Mouse (Mus musculus) neural tube, embryonic 15.5 days (tissue): ENCODE data around the gene Gm27179. TPM values are rescaled to one million over a fixed set of nuclear protein-coding genes. Genes with fewer than 3 reads are reported as not detected.
"Not testable (repeated sequence)": the region's sequence is repeated elsewhere in the genome, so short reads cannot be mapped to it uniquely, and the experiment has no call there.

Experiments used
- ATAC-seq: fragments of 200-750 bp; cut with Nextera tagmentation; 2 replicates; pipeline ENCODE4 v1.8.0; 2017; ENCODE audit warnings: mild to moderate bottlenecking, moderate TSS enrichment, moderate library complexity; ENCODE audit not compliant: low FRiP score
- H3K27ac ChIP-seq: fragments of 300-500 bp; sonication (generic); replicated peaks from 2 replicates; pipeline ENCODE4 v1.5.1; 2015; ENCODE audit warnings: mild to moderate bottlenecking, inconsistent platforms
- H3K27me3 ChIP-seq: fragments of 300-500 bp; sonication (generic); replicated peaks from 2 replicates; pipeline ENCODE4 v1.6.1; 2015; ENCODE audit warnings: inconsistent platforms
- H3K36me3 ChIP-seq: fragments of 300-500 bp; sonication (generic); 2 replicates; pipeline ENCODE4 v1.6.1; 2015; ENCODE audit warnings: inconsistent platforms
- H3K4me1 ChIP-seq: fragments of 300-500 bp; sonication (generic); 2 replicates; pipeline ENCODE4 v1.6.1; 2015; ENCODE audit warnings: inconsistent platforms
- H3K4me2 ChIP-seq: fragments of 300-500 bp; sonication (generic); 2 replicates; pipeline ENCODE4 v1.6.1; 2015; ENCODE audit warnings: inconsistent platforms, mild to moderate bottlenecking, moderate library complexity
- H3K4me3 ChIP-seq: fragments of 300-500 bp; sonication (generic); replicated peaks from 2 replicates; pipeline ENCODE4 v1.5.1; 2015; ENCODE audit warnings: mild to moderate bottlenecking, inconsistent platforms
- H3K9ac ChIP-seq: fragments of 300-500 bp; sonication (generic); replicated peaks from 2 replicates; pipeline ENCODE4 v1.6.1; 2015; ENCODE audit warnings: mild to moderate bottlenecking, inconsistent platforms
- H3K9me3 ChIP-seq: fragments of 300-500 bp; sonication (generic); replicated peaks from 2 replicates; pipeline ENCODE4 v1.6.1; 2016; ENCODE audit warnings: inconsistent platforms
- WGBS: fragments of 180-500 bp; shearing (Covaris S2); methylation state at CpG from one replicate; pipeline ENCODE4 v1.1.7; 2015; ENCODE audit warnings: mixed read lengths; 5-methylcytosine and 5-hydroxymethylcytosine counted together
- polyA plus RNA-seq: library from polyadenylated mRNA; unstranded; fragments of >200 nt; fragmentation: Nextera tagmentation; extraction: Ambion mirVana; gene quantifications from 2 replicates; pipeline ENCODE4 v1.2.1, GENCODE M21; 2015

The Gm27179 gene
- polyA plus RNA-seq, result not detected in 2 replicates

DNA sequence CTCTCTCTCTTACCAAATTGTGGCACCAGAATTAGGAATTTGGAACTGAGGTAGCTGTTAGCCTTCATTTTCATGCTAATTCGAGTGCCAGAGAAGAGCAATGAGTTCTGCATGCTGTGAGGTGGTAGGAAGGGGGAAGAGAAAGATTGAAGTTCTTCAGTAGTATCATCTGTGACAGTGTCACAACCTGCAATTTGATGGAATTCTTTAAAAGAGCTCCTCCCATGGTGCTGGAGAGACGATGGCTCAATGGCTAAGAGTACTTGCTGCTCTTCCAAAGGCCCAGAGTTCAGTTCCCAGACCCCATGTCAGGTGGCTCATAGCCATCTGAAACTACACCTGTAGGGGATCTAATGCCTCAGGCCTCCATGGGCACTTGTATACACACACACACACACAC lies at the start of gene Gm27179:
TSS of gene Gm27179 (minus strand) at position 101 of the 400 bp plus-strand sequence.
- not testable (repeated sequence) for H3K9ac ChIP-seq, H3K27me3 ChIP-seq, H3K27ac ChIP-seq, H3K4me1 ChIP-seq, H3K4me3 ChIP-seq, H3K9me3 ChIP-seq, H3K4me2 ChIP-seq, H3K36me3 ChIP-seq, ATAC-seq
- WGBS, result no CpG with 5 or more reads among the region's 2 CpGs

DNA sequence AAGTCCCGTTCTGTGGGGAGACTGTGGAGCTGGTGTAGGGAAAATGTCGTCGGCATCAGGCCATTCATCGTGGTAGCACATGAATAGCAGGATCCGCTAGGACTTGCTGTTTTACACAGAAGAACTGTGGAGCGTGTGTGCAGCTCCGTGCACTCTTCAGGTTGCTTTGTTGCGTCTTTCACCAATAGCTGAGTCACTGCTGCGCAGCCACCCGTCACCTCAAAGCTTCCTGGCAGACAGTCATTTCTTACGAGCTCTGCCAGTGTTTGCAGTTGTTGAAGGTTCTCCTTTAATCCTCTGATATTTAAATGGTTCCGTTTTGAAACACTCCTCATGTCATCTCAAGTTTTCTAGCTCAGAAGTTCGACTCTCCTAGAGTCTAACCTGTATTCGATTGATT lies 45.2 kb upstream of the Gm27179 start:
- H3K4me3 ChIP-seq, result not testable (repeated sequence)

DNA sequence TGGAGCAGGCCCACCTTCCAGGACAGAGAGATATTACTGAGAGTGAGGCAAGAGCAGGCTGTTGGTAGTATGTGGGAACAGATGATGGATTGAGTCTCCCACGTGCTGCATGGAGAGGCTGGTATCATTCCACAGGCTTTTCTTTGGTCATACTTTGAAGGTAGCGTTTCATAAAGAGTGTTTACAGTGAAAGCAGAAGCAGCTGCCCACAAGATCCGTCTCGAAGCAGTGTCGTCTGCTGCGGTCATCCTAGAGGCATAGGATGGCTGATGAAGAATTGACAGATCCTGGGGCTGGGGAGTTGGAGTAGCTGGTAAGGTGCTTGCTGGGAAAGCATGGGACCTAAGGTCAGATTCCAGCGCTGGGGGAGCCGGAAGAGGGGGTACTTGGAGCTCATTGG lies 44.5 kb upstream of the Gm27179 start:
- ATAC-seq, H3K4me2 ChIP-seq, H3K27ac ChIP-seq, H3K4me3 ChIP-seq, H3K4me1 ChIP-seq, H3K27me3 ChIP-seq, H3K9me3 ChIP-seq, H3K36me3 ChIP-seq, H3K9ac ChIP-seq: not testable (repeated sequence)
- no CpG with 5 or more reads among the region's 8 CpGs for WGBS

More for the DNA sequence above, 45.2 kb upstream of the Gm27179 start:
- not testable (repeated sequence) for ATAC-seq, H3K27me3 ChIP-seq, H3K4me2 ChIP-seq, H3K4me1 ChIP-seq, H3K9me3 ChIP-seq, H3K27ac ChIP-seq, H3K9ac ChIP-seq, H3K36me3 ChIP-seq
- no CpG with 5 or more reads among the region's 14 CpGs for whole genome bisulfite sequencing

GRCm38 (mm10) chr14:69555110-69555831 lies 42.9 kb upstream of the Gm27179 start, which contains the start of gene Entpd4b:
TSS of gene Entpd4b (plus strand) at chr14:69555424.
- peak; percentile 94 for ATAC-seq
- WGBS, result no CpG with 5 or more reads among the region's 68 CpGs

DNA sequence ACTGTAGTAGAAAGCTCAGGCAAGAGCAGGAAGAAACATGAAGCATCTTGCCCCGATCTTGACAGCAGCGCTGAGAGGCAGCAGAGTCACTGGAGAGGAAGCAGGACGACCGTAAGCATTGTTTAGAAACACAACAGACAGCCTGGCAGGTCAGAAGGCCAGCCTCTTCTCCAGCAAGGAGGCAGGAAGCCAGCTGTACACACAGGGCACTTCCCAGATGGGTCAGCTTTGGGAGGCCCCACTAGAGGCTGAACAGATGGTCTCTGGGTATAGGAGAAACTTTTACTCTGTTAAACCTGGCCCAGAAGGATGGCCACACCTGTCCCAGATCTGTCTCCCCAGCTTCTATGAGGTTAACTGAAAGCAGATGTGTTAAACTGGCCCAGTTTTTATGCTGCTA lies 35.0 kb upstream of the Gm27179 start:
- not testable (repeated sequence) for H3K4me1 ChIP-seq, H3K4me2 ChIP-seq, H3K27me3 ChIP-seq, H3K27ac ChIP-seq, H3K9ac ChIP-seq, ATAC-seq, H3K36me3 ChIP-seq, H3K9me3 ChIP-seq, H3K4me3 ChIP-seq
- WGBS, result no CpG with 5 or more reads among the region's 4 CpGs

More at GRCm38 (mm10) chr14:69555110-69555831, 42.9 kb upstream of the Gm27179 start, which contains the start of gene Entpd4b:
- not testable (repeated sequence) for H3K9me3 ChIP-seq, H3K4me2 ChIP-seq, H3K36me3 ChIP-seq, H3K4me1 ChIP-seq, H3K9ac ChIP-seq, H3K27me3 ChIP-seq, H3K4me3 ChIP-seq, H3K27ac ChIP-seq

GRCm38 (mm10) chr14:69545052-69545451 lies 32.7 kb upstream of the Gm27179 start:
- H3K36me3 ChIP-seq, H3K27me3 ChIP-seq, H3K4me1 ChIP-seq, H3K4me2 ChIP-seq, H3K4me3 ChIP-seq, H3K9ac ChIP-seq, H3K27ac ChIP-seq, ATAC-seq, H3K9me3 ChIP-seq: not testable (repeated sequence)
- no CpG with 5 or more reads among the region's 2 CpGs for WGBS

- H3K9me3 ChIP-seq, H3K27me3 ChIP-seq, H3K4me1 ChIP-seq, H3K9ac ChIP-seq, H3K36me3 ChIP-seq, H3K4me2 ChIP-seq, H3K27ac ChIP-seq, ATAC-seq, H3K4me3 ChIP-seq: not testable (repeated sequence)
- no CpG with 5 or more reads among the region's 7 CpGs for WGBS
Measured at GRCm38 (mm10) chr14:69544033-69544432, 31.7 kb upstream of the Gm27179 start.

GRCm38 (mm10) chr14:69542695-69543094 lies 30.3 kb upstream of the Gm27179 start:
- not testable (repeated sequence) for ATAC-seq, H3K4me2 ChIP-seq, H3K4me1 ChIP-seq, H3K27me3 ChIP-seq, H3K36me3 ChIP-seq, H3K9ac ChIP-seq, H3K27ac ChIP-seq, H3K4me3 ChIP-seq, H3K9me3 ChIP-seq
- WGBS, result no CpG with 5 or more reads among the region's 7 CpGs

DNA sequence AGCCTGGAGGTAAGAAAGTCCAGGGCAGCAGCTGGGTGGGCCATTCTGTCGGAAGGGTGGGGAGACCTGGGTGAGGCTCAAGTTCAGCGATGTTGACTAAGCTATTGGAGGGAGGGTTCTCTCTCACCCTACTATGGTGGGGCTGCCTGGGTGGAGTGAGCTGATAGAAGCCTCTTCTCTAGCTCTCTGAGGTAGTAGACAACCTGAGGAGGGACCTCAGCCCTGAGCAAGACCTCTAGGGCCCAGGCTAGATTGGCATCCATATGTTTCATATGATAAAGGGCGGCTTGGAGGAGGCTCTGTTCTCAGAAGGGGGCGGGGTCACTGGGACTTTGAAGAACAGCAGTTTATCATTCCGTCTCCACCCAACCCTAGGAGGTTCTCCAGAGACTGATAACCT lies 27.8 kb upstream of the Gm27179 start:
- H3K36me3 ChIP-seq, H3K4me3 ChIP-seq, H3K4me2 ChIP-seq, H3K27ac ChIP-seq, H3K4me1 ChIP-seq, H3K9me3 ChIP-seq, H3K27me3 ChIP-seq, H3K9ac ChIP-seq, ATAC-seq: not testable (repeated sequence)
- no CpG with 5 or more reads among the region's 5 CpGs for WGBS

- not testable (repeated sequence) for H3K9ac ChIP-seq, ATAC-seq, H3K4me2 ChIP-seq, H3K9me3 ChIP-seq, H3K4me3 ChIP-seq, H3K36me3 ChIP-seq, H3K27me3 ChIP-seq, H3K4me1 ChIP-seq, H3K27ac ChIP-seq
- no CpG with 5 or more reads among the region's 7 CpGs for WGBS
Measured at GRCm38 (mm10) chr14:69536539-69536938, 24.2 kb upstream of the Gm27179 start.

DNA sequence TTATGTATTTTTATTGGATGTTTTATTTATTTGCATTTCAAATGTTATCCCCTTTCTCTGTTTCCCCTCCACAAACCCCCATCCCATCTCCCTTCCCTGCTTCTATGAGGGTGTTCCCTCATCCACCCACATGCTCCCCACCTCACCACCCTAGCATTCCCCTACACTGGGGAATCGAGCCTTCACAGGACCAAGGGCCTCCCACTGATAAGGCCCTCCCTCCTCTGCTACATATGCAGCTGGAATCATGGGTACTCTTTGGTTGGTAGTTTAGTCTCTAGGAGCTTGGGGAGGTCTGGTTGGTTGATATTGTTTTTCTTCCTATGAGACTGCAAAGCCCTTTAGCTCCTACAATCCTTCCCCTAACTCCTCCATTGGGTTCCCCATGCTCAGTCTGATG lies 13.9 kb upstream of the Gm27179 start:
- not testable (repeated sequence) for ATAC-seq
- WGBS, result no CpG with 5 or more reads among the region's 1 CpGs

DNA sequence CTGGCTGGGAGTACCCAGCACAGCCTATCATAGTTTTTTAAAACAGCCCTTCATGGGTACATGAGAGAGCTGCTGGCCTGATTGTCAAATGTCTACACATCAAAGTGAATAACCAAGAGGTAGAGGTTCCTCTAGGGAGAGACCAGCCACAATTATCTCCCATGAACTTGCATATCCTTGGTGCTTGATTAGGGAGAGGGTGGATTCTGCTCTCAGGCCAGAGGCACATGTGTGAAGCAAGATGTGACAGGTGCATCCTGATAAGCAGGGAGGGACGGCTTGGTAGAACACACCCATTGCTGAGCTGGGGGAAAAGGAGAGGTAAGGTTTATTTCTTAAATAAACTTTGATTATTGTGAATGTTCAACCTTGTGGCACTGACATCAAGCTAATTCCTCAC lies 10.7 kb upstream of the Gm27179 start:
- ATAC-seq, H3K4me1 ChIP-seq, H3K9me3 ChIP-seq, H3K4me3 ChIP-seq, H3K27me3 ChIP-seq, H3K9ac ChIP-seq, H3K27ac ChIP-seq, H3K36me3 ChIP-seq, H3K4me2 ChIP-seq: not testable (repeated sequence)
- no CpG with 5 or more reads among the region's 1 CpGs for WGBS

More for the DNA sequence above, 13.9 kb upstream of the Gm27179 start:
- H3K4me1 ChIP-seq, H3K9ac ChIP-seq, H3K9me3 ChIP-seq, H3K27ac ChIP-seq, H3K4me2 ChIP-seq, H3K27me3 ChIP-seq, H3K36me3 ChIP-seq, H3K4me3 ChIP-seq: not testable (repeated sequence)
